Mouse (Mus musculus) retina, embryonic 14.5 days (tissue): ENCODE measurements around the gene Slc1a2.
A peak's percentile ranks its signal among the peaks of the same experiment; 100 is the strongest.

ENCODE experiments used
- DNase-seq: peaks from one replicate; pipeline ENCODE4 v3.0.0-alpha.2; 2015; ENCODE audit warnings: low spot score

Gene Slc1a2

GRCm38 (mm10) chr2:102714320-102714719, 55.9 kb downstream of the Slc1a2 start:
- DNase-seq = no peak

- DNase-seq = no peak
These were observed 57.3 kb downstream of the Slc1a2 start for GRCm38 (mm10) chr2:102715754-102716153.

GRCm38 (mm10) chr2:102721859-102722258, 63.4 kb downstream of the Slc1a2 start:
- DNase-seq = no peak

GRCm38 (mm10) chr2:102725054-102725453, 66.6 kb downstream of the Slc1a2 start:
- no peak for DNase-seq

GRCm38 (mm10) chr2:102730386-102730785, 71.9 kb downstream of the Slc1a2 start:
- no peak for DNase-seq

- DNase-seq = no peak
These were observed 72.3 kb downstream of the Slc1a2 start for GRCm38 (mm10) chr2:102730788-102731187.

GRCm38 (mm10) chr2:102733128-102733527, 74.7 kb downstream of the Slc1a2 start:
- no peak for DNase-seq

GRCm38 (mm10) chr2:102734055-102734454, 75.6 kb downstream of the Slc1a2 start:
- no peak for DNase-seq

- DNase-seq = no peak
These were observed 76.6 kb downstream of the Slc1a2 start for GRCm38 (mm10) chr2:102735031-102735430.

- no peak for DNase-seq
These were observed 77.4 kb downstream of the Slc1a2 start for GRCm38 (mm10) chr2:102735811-102736210.

- DNase-seq = no peak
These were observed 78.0 kb downstream of the Slc1a2 start for GRCm38 (mm10) chr2:102736490-102736889.

- no peak for DNase-seq
These were observed 80.4 kb downstream of the Slc1a2 start for GRCm38 (mm10) chr2:102738852-102739251.

- no peak for DNase-seq
These were observed 84.2 kb downstream of the Slc1a2 start for GRCm38 (mm10) chr2:102742685-102743084.

GRCm38 (mm10) chr2:102743918-102744696, 85.6 kb downstream of the Slc1a2 start:
- peak; percentile 74 for DNase-seq

- peak; percentile 85 for DNase-seq
These were observed 86.9 kb downstream of the Slc1a2 start for GRCm38 (mm10) chr2:102745259-102745906.

- DNase-seq = no peak
These were observed 89.3 kb downstream of the Slc1a2 start for GRCm38 (mm10) chr2:102747758-102748157.

GRCm38 (mm10) chr2:102749926-102750325, 91.5 kb downstream of the Slc1a2 start:
- DNase-seq = no peak

GRCm38 (mm10) chr2:102751846-102752245, 93.4 kb downstream of the Slc1a2 start:
- no peak for DNase-seq

GRCm38 (mm10) chr2:102757241-102757860, 98.9 kb downstream of the Slc1a2 start:
- no peak for DNase-seq

GRCm38 (mm10) chr2:102759479-102759878, 101.0 kb downstream of the Slc1a2 start:
- no peak for DNase-seq

GRCm38 (mm10) chr2:102760284-102761072, 102.0 kb downstream of the Slc1a2 start:
- no peak for DNase-seq

GRCm38 (mm10) chr2:102763176-102763575, 104.7 kb downstream of the Slc1a2 start:
- DNase-seq = no peak
